ENCODE assay signal across 8 mouse cellular contexts in genomic region chr5:30622841-30623185, GRCm38 (mm10). TPM values are rescaled to one million over a fixed set of nuclear protein-coding genes. Genes with fewer than 3 reads are reported as not detected.
A peak's percentile ranks its signal among the peaks of the same experiment; 100 is the strongest.
DNase-seq lines count a peak whose midpoint lies in the region; ATAC-seq lines count a peak whose summit lies in the region.

No protein-coding gene starts in this region.

- peak overlapping the region; percentile 56 for H3K9ac ChIP-seq in lung, embryonic 16.5 days (ENCODE audit: low read length)
- H3K9ac ChIP-seq in neural tube, embryonic 15.5 days (replicated peaks): no peak overlapping the region

- H3K36me3 ChIP-seq in lung, embryonic 16.5 days (ENCODE audit: control insufficient read depth, insufficient read depth, low read length): no peaks in the 10 kb centered on the region
- no peaks in the 10 kb centered on the region for H3K36me3 ChIP-seq in limb, embryonic 10.5 days
- no peaks in the 10 kb centered on the region for H3K36me3 ChIP-seq in neural tube, embryonic 15.5 days

- peak overlapping the region; percentile 59 for H3K4me2 ChIP-seq in lung, embryonic 16.5 days (ENCODE audit: low read depth, low read length)
- peak overlapping the region; percentile 58 for H3K4me2 ChIP-seq in neural tube, embryonic 15.5 days

- peaks cover 25% of the 10 kb centered on the region for H3K4me1 ChIP-seq in lung, embryonic 16.5 days (replicated peaks; ENCODE audit: control insufficient read depth, insufficient read depth, low read length)
- H3K4me1 ChIP-seq in limb, embryonic 10.5 days: peaks cover 21% of the 10 kb centered on the region
- peaks cover 18% of the 10 kb centered on the region for H3K4me1 ChIP-seq in neural tube, embryonic 15.5 days

- peak; percentile 65 for DNase-seq in adrenal gland, adult 2 months
- DNase-seq in adrenal gland, postnatal 25 days: no peak
- no peak for DNase-seq in lung, postnatal 36 days
- peak; percentile 62 for DNase-seq in limb, embryonic 10.5 days (ENCODE audit: low spot score)
- no peak for DNase-seq in urinary bladder, adult 18-20 months (ENCODE audit: low spot score in 2 of 2)
- no peak for DNase-seq in gastrocnemius, adult 18-20 months (ENCODE audit: low spot score)

- H3K27me3 ChIP-seq in lung, embryonic 16.5 days (ENCODE audit: control insufficient read depth, insufficient read depth, low read depth, low read length): peaks cover 14% of the 10 kb centered on the region
- H3K27me3 ChIP-seq in limb, embryonic 10.5 days (ENCODE audit: low read depth, poor library complexity, severe bottlenecking): peaks cover 66% of the 10 kb centered on the region
- H3K27me3 ChIP-seq in neural tube, embryonic 15.5 days (replicated peaks): peaks cover 32% of the 10 kb centered on the region

- peak; percentile 5; the same call in 1 of the 2 replicates for ATAC-seq in lung, embryonic 16.5 days (ENCODE audit: low read depth)
- 0 out of 2 replicates have a peak, but pooled peaks have one; percentile 9 for ATAC-seq in neural tube, embryonic 15.5 days (ENCODE audit: low FRiP score)

- H3K27ac ChIP-seq in lung, embryonic 16.5 days (ENCODE audit: low read length): no peak overlapping the region
- H3K27ac ChIP-seq in limb, embryonic 10.5 days: peak overlapping the region; percentile 76
- H3K27ac ChIP-seq in neural tube, embryonic 15.5 days (replicated peaks): no peak overlapping the region

- WGBS in lung, embryonic 16.5 days: 11% methylated on average over 10 of the region's 10 CpGs
- WGBS in limb, embryonic 10.5 days: 4% methylated on average over 10 of the region's 10 CpGs
- 3% methylated on average over 10 of the region's 10 CpGs for WGBS in neural tube, embryonic 15.5 days

- H3K4me3 ChIP-seq in lung, embryonic 16.5 days (ENCODE audit: low read length): peak overlapping the region; percentile 37
- H3K4me3 ChIP-seq in limb, embryonic 10.5 days: peak overlapping the region; percentile 57
- peak overlapping the region; percentile 31 for H3K4me3 ChIP-seq in neural tube, embryonic 15.5 days (replicated peaks)

- no peaks in the 10 kb centered on the region for H3K9me3 ChIP-seq in lung, embryonic 16.5 days (ENCODE audit: control insufficient read depth, low read length)
- no peaks in the 10 kb centered on the region for H3K9me3 ChIP-seq in limb, embryonic 10.5 days (replicated peaks)
- H3K9me3 ChIP-seq in neural tube, embryonic 15.5 days (replicated peaks): no peaks in the 10 kb centered on the region

RNA-seq across cellular contexts. Expression of gene Slc35f6, which starts 24.9 kb away (rescaled TPM):
- total RNA-seq in adrenal gland, adult 2 months (2021): 10 to 100 TPM; 49.0 to 50.9 TPM
- polyA plus RNA-seq in adrenal gland, adult 2 months (2012; rRNA removed): 140 and 145 TPM in 2 replicates
- total RNA-seq in adrenal gland, postnatal 25 days (2021): 51.4 and 52.6 TPM in 2 replicates
- 26.9 and 28.2 TPM in 2 replicates for polyA plus RNA-seq in lung, embryonic 16.5 days (2015; fragmentation: Nextera tagmentation; extraction: Ambion mirVana)
- polyA plus RNA-seq in limb, embryonic 10.5 days (2016; fragmentation: Nextera tagmentation; extraction: Ambion mirVana): 20.9 and 22.3 TPM in 2 replicates
- polyA plus RNA-seq in neural tube, embryonic 15.5 days (2015; fragmentation: Nextera tagmentation; extraction: Ambion mirVana): 31.2 and 32.8 TPM in 2 replicates
- total RNA-seq in gastrocnemius, adult 18-20 months (2021): 10 to 100 TPM; 11.3 to 11.9 TPM

RNA-seq across cellular contexts. Expression of gene Kcnk3, which starts 34.8 kb away (rescaled TPM):
- total RNA-seq in adrenal gland, adult 2 months (2021): 1,000 to 10,000 TPM; 1,225 to 1,281 TPM
- polyA plus RNA-seq in adrenal gland, adult 2 months (2012; rRNA removed): 6,176 and 11,313 TPM in 2 replicates
- 1,220 and 1,477 TPM in 2 replicates for total RNA-seq in adrenal gland, postnatal 25 days (2021)
- 11.3 and 15.3 TPM in 2 replicates for polyA plus RNA-seq in lung, embryonic 16.5 days (2015; fragmentation: Nextera tagmentation; extraction: Ambion mirVana)
- 0.36 and 0.69 TPM in 2 replicates for polyA plus RNA-seq in limb, embryonic 10.5 days (2016; fragmentation: Nextera tagmentation; extraction: Ambion mirVana)
- polyA plus RNA-seq in neural tube, embryonic 15.5 days (2015; fragmentation: Nextera tagmentation; extraction: Ambion mirVana): 12.5 and 12.9 TPM in 2 replicates
- under 1 TPM; 0.18 to 0.59 TPM for total RNA-seq in gastrocnemius, adult 18-20 months (2021)

RNA-seq across cellular contexts. Expression of gene Cenpa, which starts 43.8 kb away (rescaled TPM):
- 1 to 10 TPM; 5.1 to 6.4 TPM for total RNA-seq in adrenal gland, adult 2 months (2021)
- 10.9 and 14.5 TPM in 2 replicates for polyA plus RNA-seq in adrenal gland, adult 2 months (2012; rRNA removed)
- 15.1 and 19.2 TPM in 2 replicates for total RNA-seq in adrenal gland, postnatal 25 days (2021)
- 280 and 298 TPM in 2 replicates for polyA plus RNA-seq in lung, embryonic 16.5 days (2015; fragmentation: Nextera tagmentation; extraction: Ambion mirVana)
- 508 and 523 TPM in 2 replicates for polyA plus RNA-seq in limb, embryonic 10.5 days (2016; fragmentation: Nextera tagmentation; extraction: Ambion mirVana)
- polyA plus RNA-seq in neural tube, embryonic 15.5 days (2015; fragmentation: Nextera tagmentation; extraction: Ambion mirVana): 33.0 and 73.4 TPM in 2 replicates
- 1 to 10 TPM in 1 of 2 experiments, under 1 TPM in 1; 0.96 to 2.5 TPM for total RNA-seq in gastrocnemius, adult 18-20 months (2021)

Comparison
In these comparisons a context has a peak if more than half of its experiments do, and no peak if none do; other contexts are left out.
1. DNase-seq: peak in adrenal gland, adult 2 months (single experiment) and limb, embryonic 10.5 days (single experiment); none in adrenal gland, postnatal 25 days (single experiment), lung, postnatal 36 days (single experiment), urinary bladder, adult 18-20 months (0 of 2) and gastrocnemius, adult 18-20 months (single experiment).
2. RNA of gene Kcnk3, which starts 34.8 kb away (polyA plus RNA-seq): 6,176 to 11,313 TPM in adrenal gland, adult 2 months; 11.3 to 15.3 TPM in lung, embryonic 16.5 days, 12.5 to 12.9 TPM in neural tube, embryonic 15.5 days and 0.36 to 0.69 TPM in limb, embryonic 10.5 days; every median in the first group is over 100 times any median in the second.
3. Peak in every context shown above with its lines, with median percentiles within 50 percentile points of each other: H3K4me3 ChIP-seq.